Mouse (Mus musculus) induced T-regulatory cell, adult 2 months (primary cell): ENCODE data around the gene Cryba2.

ENCODE experiments used
- DNase-seq: peaks from one replicate; pipeline ENCODE4 v3.0.0-alpha.2; 2012; ENCODE audit warnings: low read depth

Gene Cryba2

DNA sequence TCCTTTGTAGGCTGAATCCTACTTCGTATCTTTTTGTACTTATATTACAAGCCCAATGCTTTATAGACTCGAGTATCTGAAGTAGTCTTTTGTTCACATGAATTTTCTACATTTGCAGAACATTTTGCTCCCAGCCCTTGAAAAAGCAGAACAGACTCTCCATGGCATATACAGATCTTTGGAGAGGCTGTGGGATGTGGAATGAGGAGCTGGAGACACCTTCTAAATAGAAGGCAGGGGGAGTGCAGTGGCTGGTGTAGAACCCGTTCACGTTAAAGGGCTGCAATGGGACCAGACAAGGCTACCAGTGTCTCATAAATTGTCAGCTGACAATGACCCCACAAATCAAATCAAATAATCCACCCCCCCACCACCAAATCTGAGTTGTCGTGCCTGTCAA, 44.0 kb downstream of the Cryba2 start:
- DNase-seq = no peak

DNA sequence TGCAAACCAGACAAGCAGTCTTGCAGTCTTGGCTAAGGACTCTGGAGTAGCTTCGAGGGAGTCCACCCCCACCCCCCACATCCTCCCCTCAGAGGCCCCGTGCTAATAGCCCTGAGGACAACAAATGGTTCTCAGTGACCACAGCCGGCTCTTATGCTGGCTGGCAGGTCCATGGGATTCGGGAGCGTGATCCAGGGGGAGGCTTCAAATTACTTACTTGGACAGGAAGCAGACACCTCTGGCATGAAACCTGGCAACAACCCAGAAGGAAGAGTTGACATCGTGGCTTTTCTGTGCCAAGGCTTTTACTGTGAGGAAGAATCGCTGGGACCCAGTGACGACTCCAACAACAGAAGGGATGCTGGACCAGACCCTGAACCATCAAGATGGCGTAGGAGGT, 46.6 kb downstream of the Cryba2 start:
- DNase-seq = no peak

DNA sequence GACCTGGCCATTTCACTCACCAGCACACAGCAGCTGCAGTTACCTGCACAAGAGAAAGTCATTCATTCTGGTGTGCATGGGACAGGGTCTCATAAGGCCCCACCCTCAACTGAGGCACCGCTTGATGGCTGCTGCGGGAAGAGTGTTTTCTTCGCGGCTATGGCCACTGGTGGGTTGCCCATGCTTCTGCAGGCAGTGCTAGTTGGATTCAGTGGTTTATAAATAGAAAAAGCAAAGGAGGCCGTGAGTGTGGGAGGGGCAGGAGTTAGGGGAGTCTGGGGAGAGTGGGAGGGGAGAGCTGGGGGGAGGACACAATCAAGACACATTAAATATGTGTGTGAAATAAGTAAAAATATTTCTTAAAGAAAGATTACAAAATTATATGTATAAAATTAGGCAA, 49.9 kb downstream of the Cryba2 start:
- DNase-seq = no peak
